Mouse (Mus musculus): ENCODE data around the gene Rbms3. TPM values are rescaled to one million over a fixed set of nuclear protein-coding genes. Genes with fewer than 3 reads are reported as not detected.
A peak's percentile ranks its signal among the peaks of the same experiment; 100 is the strongest.

Gene Rbms3
- polyA plus RNA-seq, 1 experiment = 30.1 TPM

DNA sequence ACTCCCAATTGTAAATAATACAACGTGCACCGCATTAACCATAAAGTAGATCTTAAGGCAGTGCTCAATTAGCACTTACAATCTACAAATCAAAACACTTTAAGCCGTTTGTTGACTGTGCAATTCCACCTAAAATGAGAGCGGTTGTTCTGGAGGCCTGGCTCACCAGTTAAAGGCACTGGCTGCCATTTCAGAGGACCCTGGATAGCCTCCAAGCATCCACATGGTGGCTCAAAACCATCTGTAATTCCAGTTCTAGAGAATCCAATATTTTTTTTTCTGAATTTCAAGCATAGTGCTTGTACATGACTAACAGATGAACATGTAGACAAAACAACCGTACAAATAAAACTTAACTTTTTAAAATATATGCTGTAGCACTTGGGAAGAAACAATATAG, 460.5 kb downstream of the Rbms3 start:
- no peak for TF ChIP-seq CTCF (IDR thresholded peaks at IDR 0.05; ENCODE audit: borderline replicate concordance, extremely low read depth, insufficient read depth, insufficient read length)
- TF ChIP-seq POLR2A (IDR thresholded peaks at IDR 0.05; ENCODE audit: borderline replicate concordance, extremely low read depth, insufficient read depth, insufficient read length, poor library complexity, severe bottlenecking) = no peak
- no peak for DNase-seq (ENCODE audit: low read depth)

DNA sequence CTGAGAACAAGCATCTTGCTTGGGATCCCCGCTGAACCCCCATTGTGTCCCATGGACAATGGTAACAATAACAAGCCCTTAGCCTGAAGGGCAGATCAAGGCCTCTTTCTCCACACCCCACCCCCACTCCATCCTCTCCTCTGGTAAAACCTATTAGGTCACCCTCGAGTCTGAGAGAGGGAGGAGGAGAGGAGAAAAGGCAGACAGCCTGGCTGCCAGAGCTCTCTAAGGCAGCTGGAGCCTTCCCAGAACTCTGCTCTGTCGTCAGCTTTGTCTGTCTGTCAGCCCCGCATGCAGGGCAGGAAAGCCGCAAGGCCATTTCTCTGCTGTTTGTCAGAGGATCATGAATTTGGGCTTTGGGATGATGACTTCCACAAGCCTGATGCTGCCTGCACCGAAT, 466.6 kb downstream of the Rbms3 start:
- peak; percentile 71 for DNase-seq (ENCODE audit: low read depth)

DNA sequence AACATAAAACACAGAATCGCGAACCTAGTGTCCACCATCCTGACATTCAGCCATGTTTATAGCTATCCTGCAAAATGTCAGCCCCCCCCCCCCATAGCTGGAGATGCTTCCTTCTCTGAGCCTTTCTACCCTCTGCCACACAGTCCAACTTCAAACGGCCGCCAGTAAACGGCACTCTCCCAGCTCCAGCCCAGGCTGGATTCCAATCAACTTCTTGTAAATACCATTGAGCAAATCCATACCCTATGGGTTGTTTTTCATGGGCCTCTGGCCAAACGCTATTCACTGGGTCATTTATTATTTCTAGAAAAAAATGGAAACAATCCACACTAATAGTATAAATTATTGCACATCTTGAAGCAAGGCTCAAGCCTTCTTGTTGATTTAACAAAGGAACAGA, 468.6 kb downstream of the Rbms3 start:
- no peak for DNase-seq (ENCODE audit: low read depth)
- TF ChIP-seq CTCF (IDR thresholded peaks at IDR 0.05; ENCODE audit: borderline replicate concordance, extremely low read depth, insufficient read depth, insufficient read length) (no peak), POLR2A (IDR thresholded peaks at IDR 0.05; ENCODE audit: borderline replicate concordance, extremely low read depth, insufficient read depth, insufficient read length, poor library complexity, severe bottlenecking) (no peak)

More for the DNA sequence above, 466.6 kb downstream of the Rbms3 start:
- TF ChIP-seq CTCF (IDR thresholded peaks at IDR 0.05; ENCODE audit: borderline replicate concordance, extremely low read depth, insufficient read depth, insufficient read length) = no peak
- no peak for TF ChIP-seq POLR2A (IDR thresholded peaks at IDR 0.05; ENCODE audit: borderline replicate concordance, extremely low read depth, insufficient read depth, insufficient read length, poor library complexity, severe bottlenecking)

DNA sequence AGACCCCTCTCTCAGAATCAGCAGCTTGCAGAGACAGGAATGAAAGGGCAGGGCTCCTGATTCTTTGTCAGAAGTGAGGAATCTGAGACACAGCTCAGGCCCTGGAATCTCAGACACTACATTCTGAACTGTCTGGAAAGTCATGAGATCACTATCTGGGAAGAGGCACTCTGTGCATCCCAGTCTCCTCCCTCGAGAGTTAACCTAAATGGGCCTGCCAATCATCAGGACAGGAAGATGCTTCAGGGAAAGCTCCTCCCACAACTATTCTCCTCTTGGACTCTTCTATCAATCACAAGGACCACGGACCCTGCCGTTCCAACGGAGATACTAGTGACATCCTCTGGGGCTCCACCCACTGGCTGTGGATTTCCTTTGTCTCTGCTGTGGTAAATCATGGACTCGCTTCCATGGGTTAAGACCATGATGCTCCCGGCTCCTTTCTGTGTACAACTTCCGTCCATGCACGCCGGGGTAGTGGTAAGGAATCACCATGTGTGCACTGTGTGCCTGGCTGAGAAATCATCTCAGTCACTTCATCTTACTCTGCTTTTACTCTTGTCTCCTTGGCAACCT, 473.3 kb downstream of the Rbms3 start:
- DNase-seq (ENCODE audit: low read depth) = peak; percentile 14
- TF ChIP-seq CTCF (IDR thresholded peaks at IDR 0.05; ENCODE audit: borderline replicate concordance, extremely low read depth, insufficient read depth, insufficient read length) = no peak

DNA sequence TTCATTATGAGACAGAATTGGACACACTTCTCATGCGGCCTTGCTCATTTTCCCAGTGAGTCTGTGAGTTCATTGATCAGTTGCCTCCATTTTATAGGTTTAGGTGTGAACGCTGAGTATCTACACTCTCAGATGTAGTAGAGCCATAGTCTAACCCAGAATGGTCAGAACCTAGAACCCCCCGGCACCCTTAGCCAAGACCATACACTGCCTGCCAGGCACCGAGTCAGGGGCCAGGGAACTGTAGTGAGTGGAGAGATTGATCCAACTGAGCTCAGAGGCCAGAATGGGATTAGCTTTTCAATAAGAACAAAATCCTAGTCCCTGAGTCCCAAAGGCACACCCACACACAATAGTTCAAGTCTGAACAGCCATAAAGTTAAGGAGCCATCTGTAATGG, 475.1 kb downstream of the Rbms3 start:
- no peak for TF ChIP-seq POLR2A (IDR thresholded peaks at IDR 0.05; ENCODE audit: borderline replicate concordance, extremely low read depth, insufficient read depth, insufficient read length, poor library complexity, severe bottlenecking)
- TF ChIP-seq CTCF (IDR thresholded peaks at IDR 0.05; ENCODE audit: borderline replicate concordance, extremely low read depth, insufficient read depth, insufficient read length) = no peak
- no peak for DNase-seq (ENCODE audit: low read depth)

DNA sequence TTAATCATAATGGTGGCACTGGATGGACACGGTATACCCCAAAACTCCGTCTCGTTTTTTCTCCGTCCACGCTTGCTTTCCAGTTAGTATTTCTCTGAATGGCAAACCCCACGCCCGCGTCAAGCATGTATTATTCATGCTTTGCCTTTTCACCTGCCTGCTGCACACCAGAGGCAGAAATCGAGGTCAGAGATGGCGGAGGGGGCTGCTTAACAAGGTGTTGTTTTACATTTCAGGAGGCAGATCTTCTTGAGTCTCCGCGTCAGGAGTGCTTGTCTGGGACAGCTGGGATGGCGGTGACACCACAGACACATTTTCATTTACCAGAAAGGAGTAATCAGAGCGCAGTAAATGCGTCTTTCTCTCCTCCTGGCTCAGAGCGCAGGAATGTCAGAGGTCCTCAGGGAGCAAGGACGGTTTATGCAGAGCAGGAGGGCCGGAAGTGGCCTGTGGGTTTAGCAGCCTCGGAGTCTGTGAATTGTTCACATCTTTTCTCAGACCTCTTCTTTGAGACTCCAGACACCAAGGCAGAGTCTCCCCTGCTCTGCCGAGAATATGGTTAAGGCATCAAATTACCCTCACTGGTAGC, 475.9 kb downstream of the Rbms3 start:
- TF ChIP-seq CTCF (IDR thresholded peaks at IDR 0.05; ENCODE audit: borderline replicate concordance, extremely low read depth, insufficient read depth, insufficient read length) (no peak), POLR2A (IDR thresholded peaks at IDR 0.05; ENCODE audit: borderline replicate concordance, extremely low read depth, insufficient read depth, insufficient read length, poor library complexity, severe bottlenecking) (no peak)
- peak; percentile 41 for DNase-seq (ENCODE audit: low read depth)

DNA sequence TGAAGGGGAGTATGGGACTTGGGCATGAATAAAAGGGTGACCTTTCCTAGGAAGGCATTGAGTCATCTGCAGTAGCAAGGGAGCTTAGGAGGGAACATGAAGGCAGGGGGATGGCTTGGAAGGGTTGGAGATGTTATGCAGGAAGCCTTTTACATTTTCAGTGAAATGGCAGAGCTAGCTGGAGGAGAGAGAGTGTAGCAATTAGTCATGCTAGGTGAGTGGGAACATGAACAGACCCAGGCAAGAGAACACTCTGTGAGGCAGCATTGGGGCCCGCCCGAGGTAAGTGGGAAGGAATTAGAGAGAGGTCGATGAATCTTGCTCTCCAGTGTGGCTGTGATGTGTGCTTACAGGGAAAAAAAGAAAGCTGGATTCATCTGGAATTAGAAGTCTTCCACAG, 477.8 kb downstream of the Rbms3 start:
- no peak for TF ChIP-seq CTCF (IDR thresholded peaks at IDR 0.05; ENCODE audit: borderline replicate concordance, extremely low read depth, insufficient read depth, insufficient read length)
- no peak for TF ChIP-seq POLR2A (IDR thresholded peaks at IDR 0.05; ENCODE audit: borderline replicate concordance, extremely low read depth, insufficient read depth, insufficient read length, poor library complexity, severe bottlenecking)

DNA sequence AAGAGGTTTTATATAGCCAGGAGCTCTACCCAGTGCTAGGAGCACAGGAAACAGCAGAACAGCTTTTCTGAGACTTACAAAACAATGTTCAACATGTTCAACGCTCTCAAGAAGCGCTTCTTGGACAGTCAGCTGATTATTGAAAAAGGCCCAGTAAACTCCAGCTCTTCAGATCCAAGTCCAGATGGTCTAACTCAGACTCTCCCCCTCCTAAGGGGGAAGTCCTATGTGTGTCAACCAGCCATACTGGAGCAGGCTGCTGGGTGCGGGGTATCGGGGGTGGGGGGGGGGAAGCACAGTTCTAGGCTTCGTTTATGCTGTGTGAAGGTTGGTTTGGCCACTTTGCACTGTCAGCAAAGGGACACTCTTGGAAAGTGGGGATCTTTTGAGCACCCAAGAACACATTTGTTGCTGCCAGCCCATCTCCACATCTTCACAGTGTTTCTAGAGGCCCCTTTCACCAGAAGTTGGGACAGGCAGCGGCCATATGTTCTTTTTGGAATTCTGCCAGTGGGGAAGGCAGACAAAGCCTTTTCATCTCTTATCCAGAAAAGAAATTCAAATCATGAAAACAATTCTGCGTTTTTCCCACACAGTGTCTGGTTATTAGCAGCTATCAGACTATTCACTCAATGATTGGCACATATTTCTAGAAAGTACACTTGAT, 485.5 kb downstream of the Rbms3 start:
- DNase-seq (ENCODE audit: low read depth) = peak; percentile 73
- TF ChIP-seq POLR2A (IDR thresholded peaks at IDR 0.05; ENCODE audit: borderline replicate concordance, extremely low read depth, insufficient read depth, insufficient read length, poor library complexity, severe bottlenecking) (no peak), CTCF (IDR thresholded peaks at IDR 0.05; ENCODE audit: borderline replicate concordance, extremely low read depth, insufficient read depth, insufficient read length) (no peak)

More for the DNA sequence above, 477.8 kb downstream of the Rbms3 start:
- DNase-seq (ENCODE audit: low read depth) = no peak

DNA sequence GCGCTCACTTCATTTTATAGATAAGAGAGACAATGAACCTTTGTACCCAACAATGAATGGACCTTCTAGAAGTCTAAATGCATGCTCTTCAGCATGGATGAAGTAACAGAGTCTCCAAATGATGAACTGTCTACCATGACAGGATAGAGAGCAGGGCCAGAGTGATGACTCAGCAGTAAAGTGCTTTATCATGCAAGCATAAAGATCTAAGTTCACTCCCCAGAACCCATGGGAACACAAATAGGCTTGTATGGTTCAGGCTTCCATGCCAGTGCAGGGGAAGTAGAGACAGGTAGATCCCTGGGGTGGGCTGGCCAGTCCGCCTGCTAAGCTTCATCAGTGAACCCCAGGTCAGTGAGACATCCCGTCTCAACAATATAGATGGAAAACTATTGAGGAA, 489.7 kb downstream of the Rbms3 start:
- no peak for DNase-seq (ENCODE audit: low read depth)
- TF ChIP-seq CTCF (IDR thresholded peaks at IDR 0.05; ENCODE audit: borderline replicate concordance, extremely low read depth, insufficient read depth, insufficient read length) (no peak), POLR2A (IDR thresholded peaks at IDR 0.05; ENCODE audit: borderline replicate concordance, extremely low read depth, insufficient read depth, insufficient read length, poor library complexity, severe bottlenecking) (no peak)

DNA sequence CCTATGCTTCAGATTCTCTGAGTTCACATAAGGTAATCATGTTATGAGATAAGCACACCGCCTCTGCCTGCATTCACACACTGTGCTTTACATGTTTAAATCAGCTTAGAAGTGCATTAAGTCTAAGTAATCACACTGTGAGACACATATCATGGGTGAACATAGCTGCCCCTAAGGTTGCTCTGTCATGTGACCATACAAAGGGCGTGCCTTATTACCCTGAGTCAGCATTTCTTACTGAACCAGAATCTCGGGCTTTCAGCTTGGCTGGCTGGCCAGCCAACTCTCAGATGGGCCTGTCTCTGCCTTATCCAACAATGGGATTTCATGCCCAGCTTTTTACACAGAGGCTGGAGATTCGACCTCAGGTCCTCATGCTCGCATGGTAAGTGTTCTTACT, 493.3 kb downstream of the Rbms3 start:
- TF ChIP-seq CTCF (IDR thresholded peaks at IDR 0.05; ENCODE audit: borderline replicate concordance, extremely low read depth, insufficient read depth, insufficient read length) (no peak), POLR2A (IDR thresholded peaks at IDR 0.05; ENCODE audit: borderline replicate concordance, extremely low read depth, insufficient read depth, insufficient read length, poor library complexity, severe bottlenecking) (no peak)
- no peak for DNase-seq (ENCODE audit: low read depth)

DNA sequence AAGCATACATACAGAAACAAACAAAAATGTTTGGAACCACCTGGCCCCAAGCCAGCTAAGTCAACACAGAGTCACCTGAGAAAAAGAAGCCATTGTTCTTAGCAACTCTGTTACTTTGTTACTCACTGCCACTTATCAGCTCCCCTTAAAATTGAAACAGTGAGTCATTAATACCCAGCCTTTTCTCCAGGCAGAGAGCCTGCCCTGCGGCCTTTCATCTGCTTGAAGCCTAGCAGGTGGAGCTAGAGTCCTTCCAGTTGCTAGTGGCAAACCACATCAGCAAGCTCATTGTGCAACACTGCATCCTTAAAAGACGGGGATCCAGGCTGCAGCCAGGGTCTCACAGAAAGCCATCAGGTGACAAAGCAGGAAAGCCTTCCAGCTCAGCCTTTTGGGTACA, 495.7 kb downstream of the Rbms3 start:
- DNase-seq (ENCODE audit: low read depth) = no peak
- 0 out of 2 replicates have a peak, but pooled peaks have one; percentile 4 for TF ChIP-seq CTCF (IDR thresholded peaks at IDR 0.05; ENCODE audit: borderline replicate concordance, extremely low read depth, insufficient read depth, insufficient read length)
- no peak for TF ChIP-seq POLR2A (IDR thresholded peaks at IDR 0.05; ENCODE audit: borderline replicate concordance, extremely low read depth, insufficient read depth, insufficient read length, poor library complexity, severe bottlenecking)

DNA sequence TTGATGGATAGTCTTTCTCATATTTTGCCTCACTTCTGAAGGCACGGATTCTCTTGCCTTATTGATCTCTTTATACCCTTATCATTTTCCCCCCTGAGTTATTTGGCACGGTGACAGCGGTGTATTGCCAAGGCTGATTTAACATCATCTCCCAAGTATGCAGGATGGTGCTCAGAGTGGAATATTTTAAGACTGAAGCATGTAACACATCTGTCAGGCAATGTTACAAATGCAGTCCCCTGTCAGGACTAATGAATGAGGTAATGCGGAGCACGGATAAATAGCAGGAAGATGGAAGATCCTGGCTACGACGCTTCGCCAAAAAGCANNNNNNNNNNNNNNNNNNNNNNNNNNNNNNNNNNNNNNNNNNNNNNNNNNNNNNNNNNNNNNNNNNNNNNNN, 502.9 kb downstream of the Rbms3 start:
- no peak for TF ChIP-seq CTCF (IDR thresholded peaks at IDR 0.05; ENCODE audit: borderline replicate concordance, extremely low read depth, insufficient read depth, insufficient read length)
- TF ChIP-seq POLR2A (IDR thresholded peaks at IDR 0.05; ENCODE audit: borderline replicate concordance, extremely low read depth, insufficient read depth, insufficient read length, poor library complexity, severe bottlenecking) = no peak
- DNase-seq (ENCODE audit: low read depth) = peak; percentile 56

All from brain, embryonic 14.5 days (tissue).